Mouse (Mus musculus): ENCODE measurements around the gene Ank2.

Gene Ank2

GRCm38 (mm10) chr3:126986687-126987086, 512.5 kb downstream of the Ank2 start:
- DNase-seq (ENCODE audit: low read depth, low spot score) = peak; percentile 49

- DNase-seq (ENCODE audit: low read depth, low spot score) = no peak
Observed at GRCm38 (mm10) chr3:126982814-126983213, 516.3 kb downstream of the Ank2 start.

GRCm38 (mm10) chr3:126981163-126981562, 518.0 kb downstream of the Ank2 start:
- DNase-seq (ENCODE audit: low read depth, low spot score) = no peak

DNA sequence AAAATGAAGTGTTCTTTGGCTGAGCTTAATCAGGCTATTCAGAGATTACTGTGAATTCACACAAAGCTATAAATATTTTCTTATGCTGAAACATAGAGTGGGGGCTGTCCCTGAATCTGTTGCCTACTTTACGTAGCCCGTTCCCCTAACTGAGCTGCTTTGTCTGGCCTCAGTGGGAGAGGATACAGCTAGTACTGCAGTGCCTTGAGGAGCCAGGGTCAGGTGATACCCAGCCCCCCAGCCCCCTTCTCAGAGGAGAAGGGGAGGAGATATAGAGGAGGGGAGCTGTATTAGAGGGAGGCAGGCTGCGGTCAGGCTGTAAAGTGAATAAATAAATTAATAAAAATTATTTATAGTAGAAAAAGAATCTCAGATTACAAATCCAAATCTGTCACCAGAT, 519.5 kb downstream of the Ank2 start:
- no peak for DNase-seq (ENCODE audit: low read depth, low spot score)

- DNase-seq (ENCODE audit: low read depth, low spot score) = peak; percentile 92
Observed at GRCm38 (mm10) chr3:126978768-126979410, 520.3 kb downstream of the Ank2 start.

GRCm38 (mm10) chr3:126977399-126977798, 521.8 kb downstream of the Ank2 start:
- DNase-seq (ENCODE audit: low read depth, low spot score) = peak; percentile 36

DNA sequence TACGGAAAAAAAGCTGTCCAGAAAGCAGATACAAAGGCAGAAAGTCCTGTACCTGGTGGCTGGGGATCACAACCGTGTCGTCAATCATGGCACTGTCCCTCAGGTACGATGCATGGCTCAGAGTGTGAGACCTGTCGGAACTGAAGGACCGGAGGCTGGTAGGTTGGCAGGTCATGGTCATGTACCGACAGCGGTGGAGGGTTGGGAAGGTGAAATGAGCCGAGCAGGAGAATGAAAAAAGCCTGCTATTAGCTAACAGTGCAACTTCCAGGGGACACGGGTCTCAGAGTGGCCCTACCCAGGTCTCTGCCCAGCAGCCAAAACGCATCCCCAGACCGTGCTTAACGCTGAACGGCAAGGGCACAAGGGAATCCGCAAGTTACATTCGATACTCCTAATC, 522.4 kb downstream of the Ank2 start:
- DNase-seq (ENCODE audit: low read depth, low spot score) = no peak

GRCm38 (mm10) chr3:126975409-126975808, 523.7 kb downstream of the Ank2 start:
- no peak for DNase-seq (ENCODE audit: low read depth, low spot score)

- no peak for DNase-seq (ENCODE audit: low read depth, low spot score)
Observed at GRCm38 (mm10) chr3:126973551-126973950, 525.6 kb downstream of the Ank2 start.

DNA sequence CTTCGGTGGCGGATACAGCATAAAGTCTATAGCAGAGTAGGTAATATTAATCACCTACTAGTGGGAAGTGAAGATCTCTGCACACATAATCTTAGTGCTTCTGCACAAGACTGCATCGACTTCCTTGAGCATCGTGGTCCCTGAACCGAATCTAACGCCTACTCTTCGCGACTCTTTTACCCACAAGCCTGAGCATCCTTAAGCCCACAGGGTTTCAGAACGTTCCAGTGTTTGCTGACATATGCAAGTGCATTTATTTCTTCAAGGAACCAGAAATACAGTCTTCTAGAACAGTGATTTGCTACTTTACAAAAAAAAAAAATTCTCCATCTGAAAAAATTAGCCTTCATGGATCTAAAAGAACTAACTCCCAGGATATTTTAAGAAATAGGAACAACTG, 527.6 kb downstream of the Ank2 start:
- peak; percentile 61 for DNase-seq (ENCODE audit: low read depth, low spot score)

DNA sequence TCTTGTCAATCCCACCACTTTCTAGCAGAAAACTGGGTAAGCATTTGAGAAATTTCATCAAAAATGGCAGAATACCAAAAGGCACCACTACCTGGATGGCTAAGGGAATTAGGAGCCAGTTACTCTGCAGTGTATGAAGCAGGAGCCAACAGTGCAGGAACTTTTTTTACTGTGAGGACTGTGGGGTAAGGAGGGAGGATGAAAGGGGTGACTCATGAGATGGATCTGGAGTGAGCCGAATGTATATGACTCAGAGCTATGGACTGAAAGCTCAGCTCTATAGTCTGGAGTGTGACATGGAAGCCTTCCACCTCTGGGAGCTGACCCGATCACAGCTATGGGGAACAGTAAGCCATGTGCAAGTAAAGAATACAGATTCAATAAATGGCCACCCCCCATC, 530.4 kb downstream of the Ank2 start:
- peak; percentile 80 for DNase-seq (ENCODE audit: low read depth, low spot score)

- no peak for DNase-seq (ENCODE audit: low read depth, low spot score)
Observed at GRCm38 (mm10) chr3:126965767-126966166, 533.4 kb downstream of the Ank2 start.

- DNase-seq (ENCODE audit: low read depth, low spot score) = peak; percentile 76
Observed at GRCm38 (mm10) chr3:126962326-126962725, 536.8 kb downstream of the Ank2 start.

- DNase-seq (ENCODE audit: low read depth, low spot score) = peak; percentile 31
Observed at GRCm38 (mm10) chr3:126952698-126953097, 546.5 kb downstream of the Ank2 start.

GRCm38 (mm10) chr3:126946591-126946990, 552.6 kb downstream of the Ank2 start:
- DNase-seq (ENCODE audit: low read depth, low spot score) = no peak

GRCm38 (mm10) chr3:126944838-126945237, 554.3 kb downstream of the Ank2 start:
- no peak for DNase-seq (ENCODE audit: low read depth, low spot score)

DNA sequence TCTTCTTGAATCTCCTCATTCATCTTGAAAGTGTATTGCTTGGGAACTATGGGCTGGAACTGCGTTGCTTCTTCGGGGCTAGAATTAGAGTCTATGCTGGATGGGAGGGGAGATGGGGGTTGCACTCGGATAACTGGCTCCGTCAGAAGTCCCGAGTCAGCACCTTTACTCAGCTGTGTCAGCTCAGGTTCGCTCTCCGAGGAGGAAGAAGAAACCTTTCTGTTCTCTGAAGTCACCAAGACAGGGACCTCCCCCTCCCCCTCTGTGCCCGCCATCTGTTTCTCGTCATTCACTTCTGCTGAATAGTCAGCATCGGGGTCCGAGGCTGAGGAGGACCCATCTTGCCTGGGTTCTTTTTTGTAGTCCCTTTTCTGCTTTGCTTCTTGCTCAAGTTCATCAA, 555.1 kb downstream of the Ank2 start:
- DNase-seq (ENCODE audit: low read depth, low spot score) = no peak

GRCm38 (mm10) chr3:126940452-126940851, 558.7 kb downstream of the Ank2 start:
- DNase-seq (ENCODE audit: low read depth, low spot score) = no peak

DNA sequence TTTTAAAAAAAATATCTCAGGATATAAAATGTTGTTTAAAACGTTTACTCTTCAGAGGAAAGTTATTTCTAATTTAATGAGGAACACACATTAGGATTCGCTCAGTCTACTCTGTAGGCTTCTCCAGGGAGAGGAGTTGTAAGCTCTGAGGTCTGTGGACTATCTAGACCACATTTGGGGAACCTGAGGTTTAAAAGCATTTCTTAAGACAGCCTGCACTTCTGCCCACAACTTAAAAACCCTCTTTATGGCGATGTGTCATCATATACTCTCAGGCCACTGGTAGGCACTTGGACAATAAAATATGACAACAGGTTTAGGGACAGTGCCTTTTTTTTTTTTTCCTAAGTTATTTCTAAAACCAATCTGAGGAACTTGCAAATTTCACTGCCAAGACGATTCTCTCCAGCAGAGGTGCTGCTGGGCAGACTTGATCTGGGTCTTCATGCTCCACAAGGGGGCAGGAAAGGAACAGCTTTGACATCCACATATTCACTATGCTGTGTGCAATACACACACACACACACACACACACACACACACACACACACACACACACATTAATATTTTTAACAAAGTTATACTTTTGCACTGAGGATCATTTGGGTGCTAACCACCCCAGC, 567.2 kb downstream of the Ank2 start:
- peak; percentile 78 for DNase-seq (ENCODE audit: low read depth, low spot score)

- DNase-seq (ENCODE audit: low read depth, low spot score) = no peak
Observed at GRCm38 (mm10) chr3:126923575-126924382, 575.4 kb downstream of the Ank2 start.

DNA sequence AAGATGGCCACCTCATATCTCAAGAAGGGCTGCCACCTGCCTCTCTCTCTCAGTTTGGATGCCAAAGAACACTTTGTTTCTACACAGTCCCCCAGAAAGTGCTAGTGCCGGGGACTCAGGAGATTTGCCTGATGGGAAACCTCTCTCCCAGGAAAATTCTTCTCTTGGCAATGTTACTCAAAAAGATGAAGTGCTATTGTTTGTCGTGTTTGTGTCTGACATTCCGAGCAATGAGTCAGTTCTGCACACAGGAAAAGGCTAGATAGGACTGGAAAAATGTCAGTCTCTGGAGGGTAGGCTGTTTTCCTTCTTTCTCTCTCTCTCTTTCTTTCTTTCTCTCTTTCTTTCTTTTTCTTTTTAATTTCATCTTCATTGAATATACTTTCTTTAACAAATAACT, 577.2 kb downstream of the Ank2 start:
- DNase-seq (ENCODE audit: low read depth, low spot score) = peak; percentile 35

GRCm38 (mm10) chr3:126920296-126920695, 578.9 kb downstream of the Ank2 start:
- peak; percentile 67 for DNase-seq (ENCODE audit: low read depth, low spot score)

Measured in brain, adult 2 months (tissue).